Mouse (Mus musculus): Measurements from ENCODE around the gene Aqp7. TPM values are rescaled to one million over a fixed set of nuclear protein-coding genes. Genes with fewer than 3 reads are reported as not detected.

The Aqp7 gene
- polyA plus RNA-seq, 1 experiment from 2014 or later = 0.16 TPM

GRCm38 (mm10) chr4:41051781-41052180 is 3.8 kb upstream of the Aqp7 start:
- H3K9me3 ChIP-seq (ENCODE audit: control insufficient read depth, low read length) = no peaks in the 10 kb centered on the region
- H3K4me2 ChIP-seq (ENCODE audit: low read length) = no peak overlapping the region
- no peak overlapping the region for H3K27ac ChIP-seq (ENCODE audit: low read depth)
- DNase-seq (ENCODE audit: low spot score) = no peak
- no peaks in the 10 kb centered on the region for H3K4me1 ChIP-seq (replicated peaks; ENCODE audit: control insufficient read depth, insufficient read depth, low read length)
- 89% methylated on average over 7 of the region's 7 CpGs for WGBS
- no peaks in the 10 kb centered on the region for H3K27me3 ChIP-seq (replicated peaks; ENCODE audit: control insufficient read depth, insufficient read depth, low read length)
- no peak overlapping the region for H3K9ac ChIP-seq (ENCODE audit: low read length)
- no peaks in the 10 kb centered on the region for H3K36me3 ChIP-seq (ENCODE audit: control insufficient read depth, insufficient read depth, low read length)
- H3K4me3 ChIP-seq (ENCODE audit: low read depth, low read length) = no peak overlapping the region
- no peak for ATAC-seq (replicated peaks; ENCODE audit: low FRiP score, low TSS enrichment, low read depth)

GRCm38 (mm10) chr4:41050726-41051675 is 3.1 kb upstream of the Aqp7 start:
- peak; percentile 22 for ATAC-seq (replicated peaks; ENCODE audit: low FRiP score, low TSS enrichment, low read depth)
- peak; percentile 94 for DNase-seq (ENCODE audit: low spot score)
- Histone ChIP-seq H3K9ac (ENCODE audit: low read length) (no peak overlapping the region), H3K4me3 (ENCODE audit: low read depth, low read length) (no peak overlapping the region), H3K27ac (ENCODE audit: low read depth) (no peak overlapping the region), H3K4me2 (ENCODE audit: low read length) (0 out of 2 replicates have a peak overlapping the region, but pooled peaks have one; percentile 8), H3K36me3 (ENCODE audit: control insufficient read depth, insufficient read depth, low read length) (no peaks in the 10 kb centered on the region), H3K27me3 (replicated peaks; ENCODE audit: control insufficient read depth, insufficient read depth, low read length) (no peaks in the 10 kb centered on the region), H3K9me3 (ENCODE audit: control insufficient read depth, low read length) (no peaks in the 10 kb centered on the region), H3K4me1 (replicated peaks; ENCODE audit: control insufficient read depth, insufficient read depth, low read length) (no peaks in the 10 kb centered on the region)
- 35% methylated on average over 16 of the region's 16 CpGs for WGBS

- Histone ChIP-seq H3K9ac (ENCODE audit: low read length) (no peak overlapping the region), H3K36me3 (ENCODE audit: control insufficient read depth, insufficient read depth, low read length) (no peaks in the 10 kb centered on the region), H3K4me3 (ENCODE audit: low read depth, low read length) (no peak overlapping the region), H3K27ac (ENCODE audit: low read depth) (no peak overlapping the region), H3K27me3 (replicated peaks; ENCODE audit: control insufficient read depth, insufficient read depth, low read length) (no peaks in the 10 kb centered on the region), H3K4me1 (replicated peaks; ENCODE audit: control insufficient read depth, insufficient read depth, low read length) (no peaks in the 10 kb centered on the region), H3K4me2 (ENCODE audit: low read length) (no peak overlapping the region), H3K9me3 (ENCODE audit: control insufficient read depth, low read length) (no peaks in the 10 kb centered on the region)
- 67% methylated on average over 2 of the region's 2 CpGs for WGBS
- DNase-seq (ENCODE audit: low spot score) (no peak), ATAC-seq (replicated peaks; ENCODE audit: low FRiP score, low TSS enrichment, low read depth) (no peak)
Measured at GRCm38 (mm10) chr4:41048926-41049325, 987 bp upstream of the Aqp7 start.

DNA sequence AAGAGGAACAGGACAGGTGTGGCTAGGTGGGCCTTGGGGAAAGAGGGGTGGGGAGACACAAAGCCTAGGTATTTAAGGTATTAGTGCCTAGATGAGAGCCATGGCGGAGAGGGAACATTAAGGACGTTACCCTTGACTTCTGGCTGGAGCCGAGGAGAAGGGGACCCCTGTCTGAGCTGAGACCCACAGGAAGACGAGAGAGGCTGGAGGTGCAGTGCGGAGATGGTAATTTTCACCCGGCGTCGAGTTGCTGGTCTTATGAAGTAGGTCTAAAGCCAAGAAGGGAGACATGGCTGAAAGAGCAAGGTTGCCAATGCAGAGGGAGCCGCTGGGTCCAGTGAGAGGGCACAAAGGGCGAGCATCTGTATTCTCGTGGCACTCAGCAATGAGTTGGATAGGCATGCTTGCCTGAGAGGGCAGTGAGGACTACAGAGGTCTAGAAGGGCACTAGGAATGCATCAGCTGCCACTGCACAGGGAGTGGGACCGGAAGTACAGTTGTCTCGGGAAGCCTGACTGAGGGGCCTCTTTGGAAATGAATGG is 1.6 kb downstream of the Aqp7 start:
- no peak for DNase-seq (ENCODE audit: low spot score)
- H3K27me3 ChIP-seq (replicated peaks; ENCODE audit: control insufficient read depth, insufficient read depth, low read length) = no peaks in the 10 kb centered on the region
- H3K4me2 ChIP-seq (ENCODE audit: low read length) = no peak overlapping the region
- 83% methylated on average over 13 of the region's 13 CpGs for WGBS
- H3K36me3 ChIP-seq (ENCODE audit: control insufficient read depth, insufficient read depth, low read length) = no peaks in the 10 kb centered on the region
- no peaks in the 10 kb centered on the region for H3K4me1 ChIP-seq (replicated peaks; ENCODE audit: control insufficient read depth, insufficient read depth, low read length)
- no peak overlapping the region for H3K27ac ChIP-seq (ENCODE audit: low read depth)
- H3K9me3 ChIP-seq (ENCODE audit: control insufficient read depth, low read length) = no peaks in the 10 kb centered on the region
- no peak for ATAC-seq (replicated peaks; ENCODE audit: low FRiP score, low TSS enrichment, low read depth)
- H3K9ac ChIP-seq (ENCODE audit: low read length) = no peak overlapping the region
- H3K4me3 ChIP-seq (ENCODE audit: low read depth, low read length) = no peak overlapping the region

- H3K4me2 ChIP-seq (ENCODE audit: low read length) = no peak overlapping the region
- WGBS = 78% methylated on average over 3 of the region's 3 CpGs
- DNase-seq (ENCODE audit: low spot score) (no peak), ATAC-seq (replicated peaks; ENCODE audit: low FRiP score, low TSS enrichment, low read depth) (peak; percentile 45; the same call in 1 of the 2 replicates)
- H3K36me3 ChIP-seq (ENCODE audit: control insufficient read depth, insufficient read depth, low read length) = no peaks in the 10 kb centered on the region
- no peaks in the 10 kb centered on the region for H3K27me3 ChIP-seq (replicated peaks; ENCODE audit: control insufficient read depth, insufficient read depth, low read length)
- no peak overlapping the region for H3K4me3 ChIP-seq (ENCODE audit: low read depth, low read length)
- no peak overlapping the region for H3K9ac ChIP-seq (ENCODE audit: low read length)
- no peak overlapping the region for H3K27ac ChIP-seq (ENCODE audit: low read depth)
- H3K9me3 ChIP-seq (ENCODE audit: control insufficient read depth, low read length) = no peaks in the 10 kb centered on the region
- no peaks in the 10 kb centered on the region for H3K4me1 ChIP-seq (replicated peaks; ENCODE audit: control insufficient read depth, insufficient read depth, low read length)
Measured at GRCm38 (mm10) chr4:41045288-41045687, 2.7 kb downstream of the Aqp7 start.

DNA sequence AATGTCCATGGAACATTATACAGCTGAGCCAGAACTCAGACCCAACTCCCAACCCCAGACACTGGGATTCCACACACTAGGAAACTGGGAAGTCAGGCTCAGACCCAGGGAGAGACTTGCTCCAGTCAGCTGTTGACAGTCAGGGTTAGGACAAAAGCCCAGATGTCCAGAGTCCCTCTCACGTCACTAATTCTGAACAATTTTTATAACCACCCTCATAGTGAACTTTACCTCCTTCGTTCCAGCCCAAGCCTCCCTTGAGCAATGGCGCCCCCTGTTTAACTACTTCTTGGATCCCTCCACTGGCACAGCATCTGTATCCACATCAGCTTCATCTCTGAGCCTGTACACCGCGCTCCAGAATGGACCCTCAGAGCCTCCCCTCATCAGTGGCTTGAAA is 4.0 kb downstream of the Aqp7 start:
- Histone ChIP-seq H3K27me3 (replicated peaks; ENCODE audit: control insufficient read depth, insufficient read depth, low read length) (no peaks in the 10 kb centered on the region), H3K27ac (ENCODE audit: low read depth) (no peak overlapping the region), H3K4me2 (ENCODE audit: low read length) (no peak overlapping the region), H3K4me1 (replicated peaks; ENCODE audit: control insufficient read depth, insufficient read depth, low read length) (no peaks in the 10 kb centered on the region), H3K9me3 (ENCODE audit: control insufficient read depth, low read length) (no peaks in the 10 kb centered on the region), H3K4me3 (ENCODE audit: low read depth, low read length) (no peak overlapping the region), H3K9ac (ENCODE audit: low read length) (no peak overlapping the region), H3K36me3 (ENCODE audit: control insufficient read depth, insufficient read depth, low read length) (no peaks in the 10 kb centered on the region)
- WGBS = 73% methylated on average over 5 of the region's 5 CpGs
- no peak for DNase-seq (ENCODE audit: low spot score)
- ATAC-seq (replicated peaks; ENCODE audit: low FRiP score, low TSS enrichment, low read depth) = no peak

GRCm38 (mm10) chr4:41042880-41043279 is 5.1 kb downstream of the Aqp7 start:
- Histone ChIP-seq H3K27ac (ENCODE audit: low read depth) (no peak overlapping the region), H3K27me3 (replicated peaks; ENCODE audit: control insufficient read depth, insufficient read depth, low read length) (no peaks in the 10 kb centered on the region), H3K4me2 (ENCODE audit: low read length) (no peak overlapping the region), H3K4me3 (ENCODE audit: low read depth, low read length) (no peak overlapping the region), H3K9me3 (ENCODE audit: control insufficient read depth, low read length) (no peaks in the 10 kb centered on the region), H3K4me1 (replicated peaks; ENCODE audit: control insufficient read depth, insufficient read depth, low read length) (no peaks in the 10 kb centered on the region), H3K9ac (ENCODE audit: low read length) (no peak overlapping the region), H3K36me3 (ENCODE audit: control insufficient read depth, insufficient read depth, low read length) (no peaks in the 10 kb centered on the region)
- DNase-seq (ENCODE audit: low spot score) (no peak), ATAC-seq (replicated peaks; ENCODE audit: low FRiP score, low TSS enrichment, low read depth) (0 out of 2 replicates have a peak, but pooled peaks have one; percentile 20)
- 56% methylated on average over 12 of the region's 12 CpGs for WGBS

GRCm38 (mm10) chr4:41040983-41041382 is 7.0 kb downstream of the Aqp7 start:
- no peak overlapping the region for H3K4me3 ChIP-seq (ENCODE audit: low read depth, low read length)
- DNase-seq (ENCODE audit: low spot score) (no peak), ATAC-seq (replicated peaks; ENCODE audit: low FRiP score, low TSS enrichment, low read depth) (0 out of 2 replicates have a peak, but pooled peaks have one; percentile 9)
- H3K9ac ChIP-seq (ENCODE audit: low read length) = no peak overlapping the region
- no peaks in the 10 kb centered on the region for H3K27me3 ChIP-seq (replicated peaks; ENCODE audit: control insufficient read depth, insufficient read depth, low read length)
- H3K4me1 ChIP-seq (replicated peaks; ENCODE audit: control insufficient read depth, insufficient read depth, low read length) = no peaks in the 10 kb centered on the region
- WGBS = 48% methylated on average over 7 of the region's 7 CpGs
- H3K9me3 ChIP-seq (ENCODE audit: control insufficient read depth, low read length) = no peaks in the 10 kb centered on the region
- H3K36me3 ChIP-seq (ENCODE audit: control insufficient read depth, insufficient read depth, low read length) = no peaks in the 10 kb centered on the region
- H3K4me2 ChIP-seq (ENCODE audit: low read length) = no peak overlapping the region
- no peak overlapping the region for H3K27ac ChIP-seq (ENCODE audit: low read depth)

All from intestine, embryonic 14.5 days (tissue).